Mouse (Mus musculus): ENCODE results near the gene 3110082I17Rik.

Gene 3110082I17Rik

GRCm38 (mm10) chr5:139453031-139453430 lies 7.3 kb downstream of the 3110082I17Rik start:
- DNase-seq (ENCODE audit: low read depth, low spot score) = no peak

GRCm38 (mm10) chr5:139449926-139450325 lies 10.4 kb downstream of the 3110082I17Rik start:
- DNase-seq (ENCODE audit: low read depth, low spot score) = no peak

GRCm38 (mm10) chr5:139449161-139449791 lies 11.1 kb downstream of the 3110082I17Rik start:
- no peak for DNase-seq (ENCODE audit: low read depth, low spot score)

GRCm38 (mm10) chr5:139448025-139448424 lies 12.3 kb downstream of the 3110082I17Rik start:
- no peak for DNase-seq (ENCODE audit: low read depth, low spot score)

- no peak for DNase-seq (ENCODE audit: low read depth, low spot score)
Measured at GRCm38 (mm10) chr5:139445258-139445657, 15.1 kb downstream of the 3110082I17Rik start.

- no peak for DNase-seq (ENCODE audit: low read depth, low spot score)
Measured at GRCm38 (mm10) chr5:139442962-139443361, 17.4 kb downstream of the 3110082I17Rik start.

- no peak for DNase-seq (ENCODE audit: low read depth, low spot score)
Measured at GRCm38 (mm10) chr5:139442428-139442827, 17.9 kb downstream of the 3110082I17Rik start.

GRCm38 (mm10) chr5:139441726-139442018 lies 18.7 kb downstream of the 3110082I17Rik start:
- no peak for DNase-seq (ENCODE audit: low read depth, low spot score)

- no peak for DNase-seq (ENCODE audit: low read depth, low spot score)
Measured at GRCm38 (mm10) chr5:139440926-139441725, 19.2 kb downstream of the 3110082I17Rik start.

GRCm38 (mm10) chr5:139440451-139440850 lies 19.9 kb downstream of the 3110082I17Rik start:
- DNase-seq (ENCODE audit: low read depth, low spot score) = no peak

- no peak for DNase-seq (ENCODE audit: low read depth, low spot score)
Measured at GRCm38 (mm10) chr5:139438440-139438839, 21.9 kb downstream of the 3110082I17Rik start.

GRCm38 (mm10) chr5:139437769-139438168 lies 22.6 kb downstream of the 3110082I17Rik start:
- no peak for DNase-seq (ENCODE audit: low read depth, low spot score)

- peak; percentile 60 for DNase-seq (ENCODE audit: low read depth, low spot score)
Measured at GRCm38 (mm10) chr5:139434940-139435339, 25.4 kb downstream of the 3110082I17Rik start.

GRCm38 (mm10) chr5:139433842-139434568 lies 26.3 kb downstream of the 3110082I17Rik start:
- DNase-seq (ENCODE audit: low read depth, low spot score) = no peak

- DNase-seq (ENCODE audit: low read depth, low spot score) = no peak
Measured at GRCm38 (mm10) chr5:139432747-139433508, 27.4 kb downstream of the 3110082I17Rik start.

- DNase-seq (ENCODE audit: low read depth, low spot score) = no peak
Measured at GRCm38 (mm10) chr5:139432333-139432732, 28.0 kb downstream of the 3110082I17Rik start.

- DNase-seq (ENCODE audit: low read depth, low spot score) = no peak
Measured at GRCm38 (mm10) chr5:139429818-139430341, 30.4 kb downstream of the 3110082I17Rik start.

- no peak for DNase-seq (ENCODE audit: low read depth, low spot score)
Measured at GRCm38 (mm10) chr5:139427989-139428388, 32.3 kb downstream of the 3110082I17Rik start.

GRCm38 (mm10) chr5:139427001-139427400 lies 33.3 kb downstream of the 3110082I17Rik start:
- DNase-seq (ENCODE audit: low read depth, low spot score) = no peak

- DNase-seq (ENCODE audit: low read depth, low spot score) = no peak
Measured at GRCm38 (mm10) chr5:139425198-139425597, 35.1 kb downstream of the 3110082I17Rik start.

Measured in R1 (cell line).